Mouse (Mus musculus): ENCODE results near the gene Ptcd1. TPM values are rescaled to one million over a fixed set of nuclear protein-coding genes. Genes with fewer than 3 reads are reported as not detected.
"Not testable (repeated sequence)": the region's sequence is repeated elsewhere in the genome, so short reads cannot be mapped to it uniquely, and the experiment has no call there.

Gene Ptcd1
- polyA plus RNA-seq, 1 experiment from 2014 or later = 12.6 TPM

GRCm38 (mm10) chr5:145161361-145161760 is 5.5 kb downstream of the Ptcd1 start:
- peaks cover 88% of the 10 kb centered on the region for H3K36me3 ChIP-seq
- no peak overlapping the region for H3K27ac ChIP-seq
- H3K4me2 ChIP-seq = no peak overlapping the region
- ATAC-seq = no peak
- WGBS (ENCODE audit: insufficient replicate concordance) = 88% methylated on average over 14 of the region's 14 CpGs
- no peaks in the 10 kb centered on the region for H3K9me3 ChIP-seq (replicated peaks)
- H3K4me3 ChIP-seq = no peak overlapping the region
- H3K9ac ChIP-seq = no peak overlapping the region
- peaks cover 24% of the 10 kb centered on the region for H3K4me1 ChIP-seq
- H3K27me3 ChIP-seq (replicated peaks) = no peaks in the 10 kb centered on the region

- H3K36me3 ChIP-seq = peaks cover 96% of the 10 kb centered on the region
- no peak overlapping the region for H3K9ac ChIP-seq
- H3K4me1 ChIP-seq = peaks cover 54% of the 10 kb centered on the region
- H3K27me3 ChIP-seq (replicated peaks) = no peaks in the 10 kb centered on the region
- no peak overlapping the region for H3K4me3 ChIP-seq
- ATAC-seq = peak; percentile 70
- 47% methylated on average over 5 of the region's 5 CpGs for WGBS (ENCODE audit: insufficient replicate concordance)
- peak overlapping the region; percentile 77 for H3K27ac ChIP-seq
- H3K4me2 ChIP-seq = peak overlapping the region; percentile 12; the same call in 1 of the 2 replicates
- H3K9me3 ChIP-seq (replicated peaks) = no peaks in the 10 kb centered on the region
Measured at GRCm38 (mm10) chr5:145152690-145153089, 14.2 kb downstream of the Ptcd1 start.

GRCm38 (mm10) chr5:145149294-145149693 is 17.6 kb downstream of the Ptcd1 start:
- Histone ChIP-seq H3K4me2 (peak overlapping the region; percentile 17), H3K27ac (peak overlapping the region; percentile 75), H3K36me3 (peaks cover 99% of the 10 kb centered on the region), H3K9ac (no peak overlapping the region), H3K27me3 (replicated peaks) (no peaks in the 10 kb centered on the region), H3K9me3 (replicated peaks) (no peaks in the 10 kb centered on the region), H3K4me1 (peaks cover 54% of the 10 kb centered on the region), H3K4me3 (no peak overlapping the region)
- WGBS (ENCODE audit: insufficient replicate concordance) = 38% methylated on average over 6 of the region's 6 CpGs
- ATAC-seq = peak; percentile 68

GRCm38 (mm10) chr5:145147748-145148147 is 19.2 kb downstream of the Ptcd1 start:
- Histone ChIP-seq H3K27ac (0 out of 2 replicates have a peak overlapping the region, but pooled peaks have one; percentile 75), H3K27me3 (replicated peaks) (no peaks in the 10 kb centered on the region), H3K4me1 (peaks cover 42% of the 10 kb centered on the region), H3K36me3 (peaks cover 99% of the 10 kb centered on the region), H3K9me3 (replicated peaks) (no peaks in the 10 kb centered on the region), H3K4me3 (no peak overlapping the region), H3K4me2 (no peak overlapping the region), H3K9ac (no peak overlapping the region)
- WGBS (ENCODE audit: insufficient replicate concordance) = 80% methylated on average over 5 of the region's 5 CpGs
- no peak for ATAC-seq

- ATAC-seq = peak; percentile 44; the same call in 1 of the 2 replicates
- H3K4me3 ChIP-seq = peak overlapping the region; percentile 94
- WGBS (ENCODE audit: insufficient replicate concordance) = under 1% methylated on average over 18 of the region's 18 CpGs
- H3K4me2 ChIP-seq = peak overlapping the region; percentile 74
- peak overlapping the region; percentile 90 for H3K9ac ChIP-seq
- H3K9me3 ChIP-seq (replicated peaks) = no peaks in the 10 kb centered on the region
- H3K27me3 ChIP-seq (replicated peaks) = no peaks in the 10 kb centered on the region
- H3K4me1 ChIP-seq = peaks cover 44% of the 10 kb centered on the region
- H3K36me3 ChIP-seq = peaks cover 62% of the 10 kb centered on the region
- peak overlapping the region; percentile 88 for H3K27ac ChIP-seq
Measured at GRCm38 (mm10) chr5:145140611-145141010, 26.3 kb downstream of the Ptcd1 start.

- Histone ChIP-seq H3K27ac (peak within 1 kb of the TSS; percentile 88), H3K36me3 (peaks cover 62% of the 10 kb centered on the region), H3K9me3 (replicated peaks) (no peaks in the 10 kb centered on the region), H3K4me1 (peaks cover 44% of the 10 kb centered on the region), H3K9ac (peak within 1 kb of the TSS; percentile 90), H3K4me2 (peak within 1 kb of the TSS; percentile 74), H3K27me3 (replicated peaks) (no peaks in the 10 kb centered on the region), H3K4me3 (peak within 1 kb of the TSS; percentile 94)
- under 1% methylated on average over 84 of the region's 84 CpGs for WGBS (ENCODE audit: insufficient replicate concordance)
- ATAC-seq = peak; percentile 89
Measured at GRCm38 (mm10) chr5:145139571-145140519, 27.1 kb downstream of the Ptcd1 start, which contains the start of the genes Pdap1 and Bud31. Gene Pdap1 (minus strand): TSS chr5:145140238. Gene Bud31 (plus strand): TSS chr5:145140362.

GRCm38 (mm10) chr5:145138836-145139235 is 28.1 kb downstream of the Ptcd1 start:
- Histone ChIP-seq H3K9ac (peak overlapping the region; percentile 90), H3K27ac (peak overlapping the region; percentile 88; the same call in 1 of the 2 replicates), H3K27me3 (replicated peaks) (no peaks in the 10 kb centered on the region), H3K4me2 (peak overlapping the region; percentile 74), H3K36me3 (peaks cover 62% of the 10 kb centered on the region), H3K4me1 (peaks cover 44% of the 10 kb centered on the region), H3K9me3 (replicated peaks) (no peaks in the 10 kb centered on the region), H3K4me3 (peak overlapping the region; percentile 94)
- 13% methylated on average over 6 of the region's 6 CpGs for WGBS (ENCODE audit: insufficient replicate concordance)
- ATAC-seq = no peak

GRCm38 (mm10) chr5:145133275-145133674 is 33.6 kb downstream of the Ptcd1 start:
- peaks cover 20% of the 10 kb centered on the region for H3K4me1 ChIP-seq
- H3K4me2 ChIP-seq; H3K9ac ChIP-seq; H3K9me3 ChIP-seq (replicated peaks); ATAC-seq; H3K27ac ChIP-seq; H3K27me3 ChIP-seq (replicated peaks); H3K4me3 ChIP-seq: not testable (repeated sequence)
- WGBS (ENCODE audit: insufficient replicate concordance) = 88% methylated on average over 6 of the region's 6 CpGs
- H3K36me3 ChIP-seq = peaks cover 90% of the 10 kb centered on the region

GRCm38 (mm10) chr5:145130995-145131394 is 35.9 kb downstream of the Ptcd1 start:
- ATAC-seq = no peak
- Histone ChIP-seq H3K4me1 (no peaks in the 10 kb centered on the region), H3K4me2 (no peak overlapping the region), H3K36me3 (peaks cover 100% of the 10 kb centered on the region), H3K9ac (no peak overlapping the region), H3K9me3 (replicated peaks) (no peaks in the 10 kb centered on the region), H3K27me3 (replicated peaks) (no peaks in the 10 kb centered on the region), H3K4me3 (no peak overlapping the region), H3K27ac (no peak overlapping the region)
- WGBS (ENCODE audit: insufficient replicate concordance) = 77% methylated on average over 3 of the region's 3 CpGs

GRCm38 (mm10) chr5:145130191-145130590 is 36.7 kb downstream of the Ptcd1 start:
- ATAC-seq = no peak
- H3K27ac ChIP-seq = no peak overlapping the region
- H3K4me1 ChIP-seq = no peaks in the 10 kb centered on the region
- H3K27me3 ChIP-seq (replicated peaks) = no peaks in the 10 kb centered on the region
- H3K4me2 ChIP-seq = no peak overlapping the region
- no peaks in the 10 kb centered on the region for H3K9me3 ChIP-seq (replicated peaks)
- H3K36me3 ChIP-seq = peaks cover 100% of the 10 kb centered on the region
- 74% methylated on average over 11 of the region's 11 CpGs for WGBS (ENCODE audit: insufficient replicate concordance)
- H3K4me3 ChIP-seq = no peak overlapping the region
- no peak overlapping the region for H3K9ac ChIP-seq

GRCm38 (mm10) chr5:145129773-145130172 is 37.1 kb downstream of the Ptcd1 start:
- H3K9me3 ChIP-seq (replicated peaks); H3K27me3 ChIP-seq (replicated peaks); ATAC-seq; H3K4me3 ChIP-seq; H3K4me2 ChIP-seq; H3K27ac ChIP-seq; H3K9ac ChIP-seq; H3K4me1 ChIP-seq: not testable (repeated sequence)
- 82% methylated on average over 6 of the region's 6 CpGs for WGBS (ENCODE audit: insufficient replicate concordance)
- peaks cover 100% of the 10 kb centered on the region for H3K36me3 ChIP-seq

- H3K9me3 ChIP-seq (replicated peaks) = no peaks in the 10 kb centered on the region
- ATAC-seq = 0 out of 2 replicates have a peak, but pooled peaks have one; percentile 30
- 87% methylated on average over 4 of the region's 4 CpGs for WGBS (ENCODE audit: insufficient replicate concordance)
- no peak overlapping the region for H3K27ac ChIP-seq
- H3K4me1 ChIP-seq = no peaks in the 10 kb centered on the region
- no peak overlapping the region for H3K4me3 ChIP-seq
- H3K4me2 ChIP-seq = no peak overlapping the region
- H3K27me3 ChIP-seq (replicated peaks) = no peaks in the 10 kb centered on the region
- peaks cover 100% of the 10 kb centered on the region for H3K36me3 ChIP-seq
- H3K9ac ChIP-seq = no peak overlapping the region
Measured at GRCm38 (mm10) chr5:145129124-145129523, 37.8 kb downstream of the Ptcd1 start.
